Mouse (Mus musculus): Measurements from ENCODE around the gene Tbck. TPM values are rescaled to one million over a fixed set of nuclear protein-coding genes. Genes with fewer than 3 reads are reported as not detected.

Gene Tbck
- 20.1 and 21.3 TPM in 2 replicates for total RNA-seq (2017)

DNA sequence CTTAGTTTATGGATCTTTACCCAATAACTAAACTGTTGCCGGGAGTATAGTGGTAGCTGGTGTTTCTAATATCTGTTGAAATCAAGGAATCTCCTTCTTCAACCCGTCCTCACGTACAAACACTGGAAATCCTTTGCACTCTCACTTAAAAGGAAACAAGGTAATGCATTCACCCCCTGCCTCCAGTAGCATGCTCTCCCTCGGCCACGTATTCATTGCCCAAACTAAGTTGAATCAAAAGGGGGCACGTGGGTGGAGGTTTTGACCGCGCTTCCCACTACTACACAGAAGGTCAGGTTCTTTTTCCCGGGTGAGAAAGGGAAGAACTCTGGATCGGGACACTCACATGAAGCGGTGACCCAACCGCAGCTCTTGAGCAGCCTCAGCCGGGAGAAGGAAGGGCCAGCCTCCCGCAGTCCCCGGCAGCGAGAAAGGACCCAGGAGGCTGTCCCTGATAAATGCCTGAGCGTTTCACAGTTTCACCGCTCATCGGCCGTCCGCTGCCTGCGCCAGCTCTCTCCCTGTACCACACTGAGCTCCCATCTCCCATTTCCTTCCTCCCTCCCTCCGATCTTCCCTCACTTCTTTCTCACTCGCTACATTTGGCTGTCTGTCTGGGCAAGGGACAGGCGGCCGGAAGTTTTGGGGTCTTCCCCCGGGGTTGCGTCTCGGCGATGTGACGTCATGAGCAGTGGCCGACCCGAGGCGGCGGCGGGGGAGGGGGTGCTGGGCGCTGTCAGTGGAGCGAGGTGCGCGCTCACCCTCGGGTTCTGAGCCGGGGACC, at the start of gene Tbck:
Gene Tbck (plus strand): TSS at position 698 of the 784 bp plus-strand sequence.
- peak; percentile 94 for ATAC-seq (replicated peaks; ENCODE audit: low read depth, poor library complexity, severe bottlenecking)

DNA sequence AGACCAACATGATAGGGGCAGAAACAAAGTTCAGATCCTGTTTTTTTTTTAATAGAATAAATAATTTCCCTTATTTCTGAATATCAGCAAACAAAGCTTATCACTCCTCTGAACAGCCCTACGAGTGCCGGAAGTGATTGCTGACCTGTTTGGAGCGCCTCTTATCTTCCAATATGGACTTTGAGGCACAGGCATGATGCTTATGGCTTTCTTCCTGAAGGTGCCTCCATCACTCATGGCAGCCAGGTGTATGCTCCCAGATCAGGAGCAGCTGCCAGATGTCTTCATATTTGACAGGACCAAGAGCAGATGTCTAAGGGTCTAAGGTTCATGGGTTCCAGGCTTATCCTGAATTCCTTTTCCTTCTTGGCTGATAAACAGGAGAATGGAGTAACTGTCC, 46.9 kb upstream of the Tbck start:
- ATAC-seq (replicated peaks; ENCODE audit: low read depth, poor library complexity, severe bottlenecking) = no peak

DNA sequence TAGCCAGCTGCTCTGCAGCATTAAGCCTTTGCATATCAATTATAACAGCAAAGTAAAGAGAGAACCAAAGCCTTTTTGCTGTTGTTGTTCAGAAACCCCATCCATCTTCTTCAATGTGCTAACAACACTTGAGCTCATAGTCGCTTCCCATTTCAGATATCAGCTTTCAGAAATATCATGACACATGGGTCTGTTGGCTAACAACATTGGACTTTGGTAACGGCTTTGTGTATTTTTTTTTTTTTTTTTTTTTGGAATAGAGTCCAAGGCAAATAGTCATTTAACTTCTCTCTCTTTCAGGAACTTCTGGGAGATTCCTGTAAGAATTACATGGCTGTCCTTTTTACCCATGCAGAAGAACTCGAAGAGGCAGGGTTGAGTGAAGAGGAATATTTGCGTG, 39.9 kb upstream of the Tbck start:
- no peak for ATAC-seq (replicated peaks; ENCODE audit: low read depth, poor library complexity, severe bottlenecking)

DNA sequence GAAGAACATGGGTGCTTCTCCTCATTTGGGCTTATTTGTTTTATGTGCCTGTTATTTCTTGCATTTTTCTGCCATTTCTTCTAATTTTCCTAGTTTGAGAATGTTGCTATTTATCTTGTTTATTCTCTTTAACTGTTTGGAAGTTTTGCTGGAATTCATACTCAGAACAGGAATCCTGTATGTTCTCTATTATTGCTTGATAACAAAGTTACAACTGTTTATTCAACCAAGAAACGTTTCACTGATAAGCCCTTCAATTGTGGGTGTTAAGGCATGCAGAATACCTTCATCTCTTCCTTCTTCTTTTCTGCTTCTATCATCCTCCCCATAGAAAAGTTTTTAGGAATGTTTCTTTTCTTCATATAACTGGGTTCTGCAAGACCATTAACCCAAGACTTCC, 37.1 kb upstream of the Tbck start:
- no peak for ATAC-seq (replicated peaks; ENCODE audit: low read depth, poor library complexity, severe bottlenecking)

DNA sequence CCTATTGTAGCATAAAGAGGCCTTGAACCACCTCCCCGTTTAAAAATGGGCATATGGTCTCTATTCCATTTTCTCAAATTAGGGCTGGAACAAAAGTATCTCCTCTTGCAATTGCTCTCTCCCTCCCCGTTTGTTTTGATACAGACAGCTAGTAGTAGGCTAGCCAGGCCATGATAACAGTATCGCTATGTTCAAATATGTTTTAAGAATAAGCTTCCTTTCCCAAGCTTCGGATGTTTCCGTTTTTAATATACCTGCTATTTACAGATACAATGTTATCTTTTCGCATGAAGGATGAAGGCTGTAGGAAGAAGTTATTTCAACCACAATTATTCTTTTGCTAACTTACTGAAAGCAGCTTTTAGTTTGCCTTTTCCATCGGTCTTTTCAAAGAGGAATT, 34.6 kb upstream of the Tbck start:
- ATAC-seq (replicated peaks; ENCODE audit: low read depth, poor library complexity, severe bottlenecking) = no peak

DNA sequence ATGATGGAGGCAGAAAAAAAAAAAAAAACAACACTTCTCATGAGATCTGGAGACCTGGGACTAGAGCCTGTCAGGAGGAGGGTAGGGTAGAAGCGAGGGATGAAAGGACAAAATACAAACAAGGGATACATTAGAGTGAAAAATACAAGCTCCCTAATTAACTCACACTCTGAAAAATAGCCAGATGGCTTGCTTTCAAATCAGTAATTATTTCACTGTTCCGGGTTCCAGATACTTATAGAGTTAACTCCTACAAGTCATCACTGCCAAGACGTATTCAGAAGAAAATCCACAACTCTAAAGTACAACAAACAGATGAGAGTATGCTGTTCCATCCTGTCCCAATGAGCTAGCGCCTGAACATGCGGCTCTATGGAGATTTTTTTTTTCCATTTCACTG, 33.8 kb upstream of the Tbck start:
- ATAC-seq (replicated peaks; ENCODE audit: low read depth, poor library complexity, severe bottlenecking) = no peak

DNA sequence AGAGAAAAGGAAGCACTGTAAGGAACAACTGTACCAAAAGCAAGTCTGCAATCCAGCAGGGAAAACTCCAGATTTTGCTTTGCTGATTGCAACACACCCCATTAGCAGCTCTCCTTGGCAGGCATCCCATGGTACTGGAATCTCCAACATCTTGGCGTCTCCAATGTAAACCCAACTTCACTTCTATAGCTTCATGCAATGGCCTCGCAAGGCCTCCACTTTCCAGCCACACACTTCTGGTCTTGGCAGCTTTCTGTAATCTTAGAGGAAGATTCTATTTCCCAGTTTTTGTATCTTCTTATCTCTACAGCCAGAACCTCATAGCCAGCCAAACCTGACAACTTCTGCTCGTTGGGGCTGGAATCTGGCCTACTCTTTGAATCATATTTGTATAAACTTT, 32.2 kb upstream of the Tbck start:
- ATAC-seq (replicated peaks; ENCODE audit: low read depth, poor library complexity, severe bottlenecking) = no peak

DNA sequence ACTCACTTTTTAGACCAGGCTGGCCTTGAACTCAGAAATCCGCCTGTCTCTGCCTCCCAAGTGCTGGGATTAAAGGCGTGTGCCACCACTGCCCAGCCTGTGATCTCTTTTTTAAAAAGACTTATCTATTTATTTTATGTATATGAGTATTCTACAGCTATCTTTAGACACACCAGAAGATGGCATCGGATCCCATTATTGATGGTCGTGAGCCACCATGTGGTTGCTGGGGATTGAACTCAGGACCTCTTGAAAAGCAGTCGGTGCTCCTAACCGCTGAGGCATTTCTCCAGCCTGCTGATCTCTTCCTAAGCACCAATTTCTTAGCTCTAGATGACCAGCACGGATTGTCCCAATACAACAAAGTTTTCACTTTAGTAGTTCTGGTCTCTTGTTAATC, 30.0 kb upstream of the Tbck start:
- ATAC-seq (replicated peaks; ENCODE audit: low read depth, poor library complexity, severe bottlenecking) = no peak

DNA sequence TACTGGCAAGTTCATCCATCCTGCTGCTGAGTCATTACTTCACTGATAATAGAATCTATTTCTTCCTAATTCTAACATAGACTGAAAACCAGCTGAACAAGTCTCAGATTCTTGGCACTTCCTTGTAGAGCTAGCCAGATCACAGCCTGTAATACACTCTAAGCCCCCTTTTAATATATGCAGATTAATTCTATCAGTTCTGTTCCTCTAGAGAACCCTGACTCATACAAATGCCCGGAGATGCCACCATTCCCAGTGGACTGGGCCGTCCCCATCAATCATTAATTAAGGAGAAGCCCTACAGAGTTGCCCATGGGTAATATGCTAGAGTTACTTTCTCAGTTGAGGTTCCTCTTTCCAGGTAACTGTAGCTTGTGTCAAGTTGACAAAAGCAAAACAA, 28.0 kb upstream of the Tbck start:
- no peak for ATAC-seq (replicated peaks; ENCODE audit: low read depth, poor library complexity, severe bottlenecking)

DNA sequence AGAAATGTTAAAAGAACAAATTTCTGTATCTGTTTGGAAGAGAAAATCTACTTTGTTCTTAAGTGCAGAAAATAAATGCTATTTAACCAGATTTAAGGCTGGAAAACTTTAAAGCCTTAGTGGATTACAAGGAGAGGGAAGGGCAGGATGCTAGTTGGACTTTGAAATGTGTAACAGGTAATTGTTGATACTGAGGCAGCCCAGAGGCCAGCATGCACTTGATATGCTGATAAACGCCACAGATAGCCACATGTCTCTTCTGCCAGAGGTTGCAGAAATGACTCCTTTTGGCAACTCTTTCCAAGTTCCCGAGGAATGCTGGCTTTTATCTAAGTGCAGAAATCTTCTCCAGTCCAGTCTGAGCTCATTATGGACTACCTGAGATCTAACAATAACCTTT, 6.5 kb upstream of the Tbck start:
- ATAC-seq (replicated peaks; ENCODE audit: low read depth, poor library complexity, severe bottlenecking) = no peak

DNA sequence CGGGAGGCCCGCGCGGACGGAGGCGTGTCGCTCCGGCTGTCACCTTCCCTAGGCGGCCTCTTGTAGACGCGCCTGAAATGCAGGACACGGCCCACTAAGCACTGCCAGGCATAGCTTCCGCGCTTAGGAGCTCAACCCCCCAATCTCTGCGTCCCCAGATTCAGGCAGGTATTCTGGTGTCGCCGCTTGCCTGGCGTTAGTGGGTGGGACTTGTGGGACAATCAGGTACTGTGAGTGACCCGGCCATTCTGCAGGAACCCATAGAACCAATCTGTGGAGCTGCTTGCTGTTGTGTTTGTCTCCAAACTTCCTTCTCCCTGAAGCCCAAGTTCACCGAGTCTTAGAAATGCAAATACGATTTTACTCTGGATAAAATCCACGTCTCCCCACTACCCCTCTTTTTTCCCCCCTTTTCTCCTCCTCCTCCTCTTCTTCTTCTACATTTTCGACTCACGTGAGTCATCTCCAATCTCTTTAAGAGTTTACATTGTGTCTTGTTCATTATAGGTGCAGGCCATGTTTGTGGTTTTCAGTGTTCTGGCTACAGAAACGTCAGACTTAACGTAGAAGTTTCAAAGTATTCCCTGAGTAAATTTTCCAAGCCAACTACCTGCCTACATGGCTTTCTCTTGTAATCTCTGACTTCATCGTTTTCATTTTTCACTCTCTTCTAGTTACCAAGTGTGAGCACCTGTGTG, 436 bp downstream of the Tbck start, which contains the start of gene Aimp1:
Gene Aimp1 (minus strand): TSS at position 140 of the 698 bp plus-strand sequence.
- no peak for ATAC-seq (replicated peaks; ENCODE audit: low read depth, poor library complexity, severe bottlenecking)

DNA sequence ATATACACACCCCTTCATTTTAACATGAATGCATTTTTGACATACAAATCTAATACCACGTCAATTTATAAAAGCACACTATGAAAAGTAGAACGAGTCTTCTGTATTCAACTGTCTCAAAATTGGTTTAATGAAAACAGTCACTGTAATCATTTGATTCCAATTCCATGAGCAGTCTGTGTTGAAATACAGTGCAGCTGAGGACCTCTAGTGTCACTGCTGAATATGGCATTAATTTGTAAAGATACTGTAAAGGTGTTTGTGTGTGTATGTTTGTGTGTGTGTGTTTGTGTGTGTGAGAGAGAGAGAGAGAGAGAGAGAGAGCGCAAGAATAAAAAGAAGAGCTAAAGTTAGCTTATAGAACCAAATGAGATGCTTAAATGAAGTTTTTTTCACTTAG, 17.4 kb downstream of the Tbck start:
- peak; percentile 91 for ATAC-seq (replicated peaks; ENCODE audit: low read depth, poor library complexity, severe bottlenecking)

DNA sequence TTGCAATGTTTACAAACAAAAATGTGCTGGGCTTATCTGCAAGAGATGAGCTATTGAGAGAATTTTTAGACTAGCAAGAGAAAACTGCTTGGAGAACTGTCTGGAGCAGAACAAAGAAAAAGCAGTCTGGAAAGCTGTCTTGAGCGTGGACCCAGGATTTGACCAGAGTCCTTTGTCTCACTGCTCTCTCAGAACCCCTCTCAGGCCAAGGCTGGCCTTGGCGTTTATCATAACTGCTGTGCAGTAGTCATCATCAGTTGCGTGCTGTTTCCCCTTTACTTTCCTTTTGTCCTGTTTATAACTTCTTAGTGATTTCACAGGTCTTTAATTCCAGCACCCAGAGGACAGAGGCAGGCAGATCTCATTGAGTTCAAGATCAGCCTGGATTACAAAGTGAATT, 20.3 kb downstream of the Tbck start:
- ATAC-seq (replicated peaks; ENCODE audit: low read depth, poor library complexity, severe bottlenecking) = no peak

DNA sequence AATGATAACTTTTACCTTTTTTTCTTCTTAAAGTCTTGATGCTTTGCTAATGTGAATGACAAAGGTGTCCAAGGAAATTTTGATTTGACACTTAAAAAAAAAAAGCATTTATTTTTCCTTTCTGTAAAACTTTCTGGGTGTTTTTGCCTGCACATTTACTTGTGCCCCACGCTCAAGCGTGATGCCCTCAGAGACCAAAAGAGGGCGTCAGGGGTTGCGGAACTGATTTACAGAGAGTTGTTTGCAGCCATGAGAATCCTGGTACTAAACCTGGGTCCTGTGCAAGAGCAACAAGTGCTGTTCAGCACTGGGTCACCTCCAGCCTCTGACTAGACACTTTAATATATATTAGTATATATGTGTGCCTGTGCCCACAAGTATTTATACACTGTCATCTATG, 23.0 kb downstream of the Tbck start:
- no peak for ATAC-seq (replicated peaks; ENCODE audit: low read depth, poor library complexity, severe bottlenecking)

DNA sequence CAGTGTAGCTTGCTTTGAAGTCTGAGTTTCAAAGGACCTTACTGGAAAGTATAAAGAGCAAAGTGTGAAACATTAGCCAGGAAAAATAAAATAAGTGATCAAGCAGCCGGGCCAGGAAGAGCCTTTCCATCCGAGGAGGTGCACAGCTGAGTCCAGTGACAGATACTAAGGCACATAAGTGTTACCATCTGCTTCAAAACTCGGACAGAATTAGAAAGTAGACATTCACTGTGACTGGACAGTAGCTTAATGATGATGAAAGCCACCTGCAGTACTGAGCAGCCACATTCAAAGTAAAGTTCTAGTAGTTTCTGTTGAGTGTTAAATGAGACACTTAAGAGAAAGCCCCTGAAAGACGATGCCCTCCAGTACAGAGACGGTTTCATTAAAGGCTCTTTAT, 30.0 kb downstream of the Tbck start:
- no peak for ATAC-seq (replicated peaks; ENCODE audit: low read depth, poor library complexity, severe bottlenecking)

DNA sequence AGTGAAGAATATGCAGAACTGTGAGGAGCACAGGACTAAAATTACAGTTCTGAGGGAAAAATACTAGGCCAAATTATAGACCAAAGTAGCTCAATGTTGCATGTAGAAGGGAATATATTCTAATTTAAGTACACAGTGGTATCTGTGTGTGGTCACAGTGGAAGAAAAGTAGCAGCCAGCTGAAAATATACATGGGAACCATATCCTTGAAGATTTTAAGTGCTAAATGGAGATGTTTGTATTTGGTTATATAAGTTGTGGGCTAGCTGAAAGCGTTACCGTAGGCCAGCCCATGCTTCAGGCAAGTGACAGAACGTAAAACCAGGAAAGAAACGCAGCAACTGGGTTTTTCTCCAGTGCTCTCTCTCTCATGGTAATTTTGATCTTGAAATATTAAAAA, 33.4 kb downstream of the Tbck start:
- ATAC-seq (replicated peaks; ENCODE audit: low read depth, poor library complexity, severe bottlenecking) = no peak

DNA sequence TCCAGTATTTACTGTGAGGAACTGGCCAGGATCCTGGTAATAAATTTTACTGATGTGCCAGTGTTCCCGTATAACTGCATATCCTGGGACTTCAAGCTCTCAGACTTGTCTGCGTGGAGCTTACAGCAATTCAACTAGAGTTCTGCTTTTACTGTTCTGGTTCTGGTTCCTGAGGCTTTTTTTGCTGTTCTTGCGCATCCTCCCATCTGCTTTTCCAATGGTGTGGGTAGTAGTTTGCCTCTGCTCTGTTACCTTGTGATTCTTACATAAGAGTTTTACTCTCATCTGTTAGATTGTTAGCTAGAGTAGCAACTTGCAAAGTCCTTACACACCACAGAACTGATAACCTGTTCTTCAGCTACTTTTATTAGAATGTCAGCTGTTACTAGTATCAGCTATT, 40.4 kb downstream of the Tbck start:
- ATAC-seq (replicated peaks; ENCODE audit: low read depth, poor library complexity, severe bottlenecking) = no peak

DNA sequence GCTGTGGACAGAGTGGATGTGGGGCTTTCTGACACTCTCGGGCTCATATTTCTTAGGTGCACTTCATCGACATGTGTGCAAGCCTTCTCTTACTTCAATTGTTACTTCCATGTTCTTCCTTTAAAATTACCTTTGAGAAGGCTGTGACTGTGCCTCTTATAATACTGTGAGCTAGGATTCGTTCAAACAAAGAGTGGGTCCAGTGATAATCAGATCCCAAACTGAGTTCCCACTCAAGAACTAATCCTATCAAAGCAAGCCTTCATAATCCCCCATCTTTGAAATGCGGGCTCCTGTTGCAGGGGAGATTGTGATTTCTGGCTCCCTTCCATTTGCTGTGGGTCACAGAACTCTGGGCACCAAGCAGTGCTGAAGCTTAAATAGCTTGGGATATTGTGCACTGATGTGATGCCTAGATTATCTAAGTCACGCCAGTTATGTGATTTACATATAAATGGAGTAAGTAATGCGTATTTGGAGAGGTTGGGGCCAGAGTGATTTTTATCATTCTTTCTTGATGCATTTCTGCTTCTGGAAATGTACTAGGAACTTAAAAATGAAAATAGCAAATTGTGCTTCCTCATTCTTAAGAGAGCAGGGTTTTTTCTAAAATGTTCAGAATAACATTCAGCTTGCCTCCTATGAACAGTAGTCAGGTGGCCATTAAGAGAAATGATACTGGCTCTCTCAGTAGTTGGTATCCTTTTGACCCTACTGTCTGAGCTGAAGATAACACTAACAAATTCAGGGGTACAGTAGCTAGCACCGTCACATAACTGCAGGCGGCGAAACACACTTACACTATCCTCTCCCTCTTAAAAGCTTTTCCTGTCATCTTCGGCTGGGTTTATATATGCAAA, 60.6 kb downstream of the Tbck start:
- no peak for ATAC-seq (replicated peaks; ENCODE audit: low read depth, poor library complexity, severe bottlenecking)

DNA sequence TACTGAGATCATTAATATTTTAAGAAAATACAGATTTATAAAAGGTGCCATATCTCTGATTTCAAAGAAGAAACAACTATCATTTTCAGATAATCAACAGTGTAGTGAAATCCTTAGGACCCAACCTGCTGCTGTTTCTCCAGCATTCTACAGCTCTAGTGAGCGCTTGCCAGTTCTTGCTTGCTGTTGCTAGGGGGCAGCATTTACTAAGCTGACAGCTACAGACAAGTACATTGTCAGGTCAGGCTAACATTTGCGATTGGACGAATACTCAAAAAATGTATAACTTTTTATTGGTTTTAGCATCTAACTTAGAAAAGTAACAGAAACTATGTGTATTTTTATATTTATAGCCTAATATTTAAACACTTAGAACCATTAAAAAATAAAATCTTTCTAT, 63.1 kb downstream of the Tbck start:
- peak; percentile 96 for ATAC-seq (replicated peaks; ENCODE audit: low read depth, poor library complexity, severe bottlenecking)

DNA sequence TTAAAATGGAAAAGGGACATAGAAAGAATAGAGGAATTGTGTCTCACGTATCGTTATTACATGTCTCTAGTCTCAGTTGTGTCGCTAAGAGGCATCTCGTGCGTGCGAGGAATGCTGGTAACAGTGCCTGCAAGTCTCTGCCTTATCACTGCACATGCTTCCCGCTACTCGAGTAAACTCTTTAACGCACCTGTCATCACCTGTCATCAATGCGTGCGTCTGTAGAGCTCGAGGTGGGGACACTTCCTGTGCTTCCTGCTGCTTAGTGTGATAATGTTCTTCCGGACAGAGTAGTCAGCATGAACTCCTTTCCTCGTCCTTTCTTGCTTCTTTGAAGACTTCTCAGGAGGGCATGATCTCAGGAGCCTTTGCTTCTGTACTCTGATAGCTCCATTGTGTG, 63.8 kb downstream of the Tbck start:
- ATAC-seq (replicated peaks; ENCODE audit: low read depth, poor library complexity, severe bottlenecking) = peak; percentile 72

DNA sequence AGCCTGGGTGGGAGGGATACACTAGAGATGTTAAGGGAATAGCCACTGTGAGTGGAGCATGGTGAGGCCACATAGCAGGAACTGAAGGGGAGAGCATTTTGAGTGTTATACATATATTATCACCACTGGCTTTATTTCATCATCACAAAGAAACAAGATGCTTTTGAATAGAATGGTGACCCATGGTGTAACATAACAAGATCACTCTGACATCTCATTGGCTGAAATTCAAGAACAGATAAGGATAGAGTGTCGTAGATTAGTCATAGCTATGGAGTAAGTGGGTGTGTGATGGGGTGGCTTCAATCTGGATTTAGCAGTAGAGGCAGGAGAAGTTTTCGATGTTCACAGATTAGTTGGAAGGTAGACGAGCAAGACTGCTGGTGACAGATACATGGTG, 64.8 kb downstream of the Tbck start:
- ATAC-seq (replicated peaks; ENCODE audit: low read depth, poor library complexity, severe bottlenecking) = no peak

Data from common myeloid progenitor, adult 5-6 weeks (primary cell).